Mouse (Mus musculus) cortical plate, adult 2 months (tissue): ENCODE data around the gene Anapc7. TPM values are rescaled to one million over a fixed set of nuclear protein-coding genes. Genes with fewer than 3 reads are reported as not detected.

Experiments used
- H3K27ac ChIP-seq: fragments of 200-500 bp; 2 replicates; pipeline ENCODE4 v1.5.1; 2012; ENCODE audit warnings: low read length, control low read depth, inconsistent platforms; ENCODE audit not compliant: insufficient read depth
- H3K4me1 ChIP-seq: fragments of 200-500 bp; 2 replicates; pipeline ENCODE4 v1.6.1; 2011; ENCODE audit warnings: low read length; ENCODE audit not compliant: control insufficient read depth, insufficient read depth
- H3K4me3 ChIP-seq: fragments of 200-500 bp; 2 replicates; pipeline ENCODE4 v1.5.1; 2011; ENCODE audit warnings: mild to moderate bottlenecking, low read length, control low read depth; ENCODE audit not compliant: insufficient read depth
- CTCF ChIP-seq: fragments of 200-500 bp; IDR thresholded peaks from 2 replicates; pipeline ENCODE4 v1.5.1; 2011; ENCODE audit warnings: mild to moderate bottlenecking, control low read depth, low read length; ENCODE audit not compliant: insufficient read depth; ENCODE audit errors: extremely low read depth
- POLR2A ChIP-seq: fragments of 200-500 bp; IDR thresholded peaks from 2 replicates; pipeline ENCODE4 v1.6.1; 2011; ENCODE audit warnings: mild to moderate bottlenecking, low read length, control low read depth; ENCODE audit not compliant: insufficient read depth; ENCODE audit errors: extremely low read depth
- polyA plus RNA-seq: library from polyadenylated mRNA; depleted of rRNA; stranded (reverse); fragments of >200 nt; gene quantifications from 2 replicates; pipeline ENCODE4 v1.2.3, GENCODE M21; 2012; rRNA removed

Anapc7 gene
- polyA plus RNA-seq, result 34.1 and 38.7 TPM in 2 replicates

DNA sequence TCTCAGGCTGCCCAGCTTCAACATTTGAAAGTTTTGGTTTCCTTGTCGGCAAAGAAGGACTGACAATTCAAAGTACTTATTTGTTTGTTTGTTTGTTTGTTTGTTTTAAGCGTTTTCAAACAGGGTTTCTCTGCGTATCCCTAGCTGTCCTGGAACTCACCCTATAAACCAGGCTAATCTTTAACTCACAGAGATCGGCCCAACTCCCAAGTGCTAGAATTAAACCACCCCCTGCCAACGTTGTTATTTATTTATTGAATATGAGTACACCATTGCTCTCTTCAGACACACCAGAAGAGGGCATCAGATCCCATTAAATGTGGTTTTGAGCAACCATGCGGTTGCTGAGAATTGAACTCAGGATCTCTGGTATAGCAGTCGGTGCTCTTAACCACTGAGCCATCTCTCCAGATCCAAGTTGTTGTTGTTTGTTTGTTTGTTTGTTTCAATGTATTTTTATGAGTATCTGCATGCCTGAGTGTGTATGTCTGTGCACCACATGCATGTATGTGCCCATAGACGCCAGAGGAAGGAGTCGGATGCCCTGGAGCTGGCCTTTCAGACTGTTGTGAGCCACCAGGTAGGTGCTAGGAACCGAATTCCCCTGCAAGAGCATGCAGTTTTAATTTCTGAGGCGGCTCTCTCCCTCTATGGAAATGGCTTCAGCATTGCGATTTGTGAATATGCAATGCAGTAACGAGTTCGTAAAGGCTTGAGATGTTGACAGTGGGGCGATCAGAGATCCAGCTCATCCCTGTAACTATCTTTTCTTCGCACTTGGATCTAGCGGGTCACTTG is at the start of gene Anapc7:
TSS of gene Anapc7 (plus strand) at position 423 of the 798 bp plus-strand sequence.
- H3K4me1 ChIP-seq, result peaks cover 2% of the 10 kb centered on the region; the same call in 1 of the 2 replicates
- H3K4me3 ChIP-seq, result peak within 1 kb of the TSS; percentile 70
- H3K27ac ChIP-seq, result 0 out of 2 replicates have a peak within 1 kb of the TSS, but pooled peaks have one; percentile 26
- TF ChIP-seq POLR2A (no peak), CTCF (no peak)

DNA sequence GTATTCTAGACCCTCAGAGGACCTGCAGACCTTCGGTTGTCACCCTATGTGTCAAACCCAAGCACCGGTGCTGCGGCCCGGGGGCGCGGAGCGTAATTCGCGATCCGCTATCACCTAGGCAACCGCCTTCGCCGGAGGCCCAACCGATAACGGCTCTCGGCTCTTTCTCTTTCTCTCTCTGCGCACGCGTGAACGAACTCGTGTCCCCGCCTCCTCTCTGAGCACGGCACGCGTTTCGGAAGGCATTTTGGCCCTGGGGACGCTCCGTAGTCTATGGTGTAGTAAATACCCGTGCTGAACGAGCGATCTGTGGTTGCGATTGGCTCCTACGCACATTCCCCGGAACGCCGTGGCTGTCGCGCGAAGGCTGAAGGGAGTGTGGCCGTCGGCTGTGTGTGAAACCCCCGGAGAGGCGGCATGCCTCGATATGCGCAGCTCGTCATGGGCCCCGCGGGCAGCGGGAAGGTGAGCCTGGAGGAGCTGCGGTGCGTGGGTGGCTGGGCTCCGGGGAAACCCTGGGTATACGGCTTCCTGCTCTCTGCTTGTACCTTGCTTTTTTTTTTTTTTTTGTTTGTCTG is 49.2 kb upstream of the Anapc7 start, which contains the start of gene Fam216a:
TSS of gene Fam216a (minus strand) at position 173 of the 578 bp plus-strand sequence.
- H3K4me3 ChIP-seq, result peak within 1 kb of the TSS; percentile 75
- H3K4me1 ChIP-seq, result peaks cover 2% of the 10 kb centered on the region; the same call in 1 of the 2 replicates
- peak within 1 kb of the TSS; percentile 75; the same call in 1 of the 2 replicates for H3K27ac ChIP-seq
- TF ChIP-seq POLR2A (peak; percentile 87), CTCF (no peak)

DNA sequence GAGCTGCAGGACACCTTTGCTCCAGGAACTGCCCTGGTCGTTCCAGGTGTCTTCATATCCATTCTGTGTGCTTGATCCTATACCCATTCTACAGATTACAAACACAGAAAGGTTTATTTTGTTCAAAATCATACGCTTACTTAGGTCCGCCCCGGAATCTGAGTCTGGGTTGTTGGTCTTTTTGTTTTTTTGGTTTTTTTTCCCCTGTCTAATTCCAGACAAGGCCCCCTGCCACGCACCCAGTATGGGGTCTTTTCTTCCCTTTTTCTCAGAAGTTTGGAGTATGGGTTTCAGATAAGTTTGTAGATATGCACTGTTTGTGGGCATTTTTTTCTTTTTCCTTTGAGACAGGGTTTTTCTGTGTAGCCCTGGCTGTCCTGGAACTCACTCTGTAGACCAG is 48.6 kb upstream of the Anapc7 start:
- peaks cover 2% of the 10 kb centered on the region; the same call in 1 of the 2 replicates for H3K4me1 ChIP-seq
- TF ChIP-seq CTCF (no peak), POLR2A (no peak)
- no peak overlapping the region for H3K27ac ChIP-seq
- peak overlapping the region; percentile 75 for H3K4me3 ChIP-seq

DNA sequence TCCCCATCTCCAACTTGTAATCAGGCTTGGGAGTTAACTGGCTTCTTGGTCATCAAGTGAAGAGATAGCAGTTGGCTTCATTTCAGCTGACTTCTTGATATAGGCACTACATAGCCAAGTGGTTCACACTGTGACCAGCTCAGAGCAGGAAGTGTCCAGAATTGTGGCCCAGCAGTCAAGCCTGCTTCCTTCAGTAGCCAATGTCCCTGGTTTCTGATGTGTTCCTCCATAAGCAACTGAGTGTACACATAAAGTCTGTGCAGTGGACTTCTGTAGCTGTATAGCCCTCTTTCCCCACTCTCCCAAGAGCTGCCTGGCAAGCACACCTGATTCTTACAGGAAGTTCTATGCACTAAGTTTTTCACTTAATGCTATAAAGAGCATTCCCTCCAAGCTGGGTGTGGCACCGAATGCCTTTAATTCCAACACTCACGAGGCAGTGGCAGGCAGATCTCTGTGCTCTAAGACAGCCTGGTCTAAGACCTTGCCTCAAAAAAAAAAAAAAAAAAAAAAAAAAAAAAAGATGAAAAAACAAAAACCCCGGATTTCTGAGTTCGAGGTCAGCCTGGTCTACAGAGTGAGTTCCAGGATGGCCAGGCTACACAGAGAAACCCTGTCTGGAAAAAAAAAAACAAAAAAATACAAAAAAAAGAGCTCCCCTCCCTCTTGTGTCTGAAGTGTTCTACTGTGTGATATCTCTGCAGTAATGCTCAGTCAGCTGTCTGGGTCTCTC is 44.2 kb upstream of the Anapc7 start:
- Histone ChIP-seq H3K27ac (no peak overlapping the region), H3K4me3 (no peak overlapping the region), H3K4me1 (no peaks in the 10 kb centered on the region)
- TF ChIP-seq POLR2A (no peak), CTCF (no peak)

DNA sequence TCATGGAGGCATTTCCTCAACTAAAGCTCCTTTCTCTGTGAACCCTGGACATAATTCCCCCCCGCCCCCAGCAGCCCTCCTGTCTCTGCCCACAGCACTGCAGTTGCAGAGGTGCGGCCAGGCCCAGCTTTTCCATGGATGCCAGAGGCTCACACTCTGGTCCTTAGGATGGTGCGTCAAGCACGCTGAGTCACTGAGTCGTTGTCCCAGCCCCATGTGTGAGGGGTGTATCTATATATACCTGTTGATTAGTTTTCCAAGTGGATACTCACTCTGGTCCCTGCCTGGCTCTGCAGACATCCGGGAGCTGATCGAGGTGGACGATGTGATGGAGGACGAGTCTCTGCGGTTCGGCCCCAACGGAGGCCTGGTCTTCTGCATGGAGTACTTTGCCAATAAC is 43.3 kb upstream of the Anapc7 start:
- Histone ChIP-seq H3K4me3 (no peak overlapping the region), H3K27ac (no peak overlapping the region), H3K4me1 (no peaks in the 10 kb centered on the region)
- no peak for TF ChIP-seq CTCF
- no peak for TF ChIP-seq POLR2A

DNA sequence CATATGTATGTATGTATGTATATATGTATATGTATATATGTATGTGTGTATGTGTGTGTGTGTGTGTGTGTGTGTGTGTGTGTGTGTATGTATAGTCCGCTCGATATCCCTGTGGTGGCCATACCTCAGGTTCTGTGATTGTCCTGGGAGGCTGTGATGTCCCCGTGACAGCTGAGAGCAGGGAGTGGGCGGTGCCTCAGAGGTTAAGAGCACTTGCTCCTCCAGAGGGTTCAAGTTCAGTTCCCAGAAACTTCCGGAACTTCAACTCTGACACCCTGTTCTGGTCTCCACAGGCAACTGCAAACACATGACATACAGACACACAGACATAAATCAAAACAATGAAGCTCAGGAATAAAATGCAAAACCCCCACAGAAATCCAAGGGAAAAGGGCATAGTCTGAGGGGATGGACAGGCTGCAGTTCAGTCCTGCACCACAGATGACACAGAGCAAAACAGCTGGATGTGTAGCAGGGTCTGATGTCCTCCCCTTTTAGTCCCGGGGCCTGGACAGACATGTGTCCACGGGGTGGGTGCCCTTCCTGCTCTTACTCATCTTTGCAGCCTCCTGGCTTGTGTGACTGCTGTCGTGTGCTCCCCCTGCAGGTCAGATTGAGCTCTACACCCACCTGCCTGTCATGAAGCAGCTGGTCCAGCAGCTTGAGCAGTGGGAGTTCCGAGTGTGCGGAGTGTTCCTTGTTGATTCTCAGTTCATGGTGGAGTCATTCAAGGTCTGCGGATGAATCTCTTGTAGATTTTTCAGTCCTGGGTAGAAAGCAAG is 41.9 kb upstream of the Anapc7 start:
- peak; percentile 93 for TF ChIP-seq CTCF
- no peak for TF ChIP-seq POLR2A
- Histone ChIP-seq H3K4me1 (no peaks in the 10 kb centered on the region), H3K4me3 (no peak overlapping the region), H3K27ac (no peak overlapping the region)

DNA sequence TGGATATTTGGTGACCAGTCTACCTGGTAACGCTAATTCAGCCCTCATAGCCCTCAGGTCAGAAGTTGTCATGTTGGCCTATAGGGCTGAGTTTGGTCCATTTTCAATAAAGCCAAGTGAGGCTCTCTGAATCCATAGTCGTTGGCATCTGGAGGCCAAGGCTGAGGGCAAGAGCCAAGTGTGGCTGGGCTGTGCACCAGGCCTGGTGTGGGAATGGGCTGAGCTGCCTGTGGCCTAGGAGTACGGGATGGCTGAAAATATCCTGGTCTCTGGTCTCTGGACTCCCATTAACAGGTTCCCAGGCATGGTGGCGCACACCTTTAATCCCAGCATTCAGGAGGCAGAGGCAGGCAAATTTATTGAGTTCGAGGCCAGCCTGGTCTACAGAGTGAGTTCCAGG is 31.5 kb upstream of the Anapc7 start:
- TF ChIP-seq CTCF (no peak), POLR2A (no peak)
- H3K4me1 ChIP-seq, result peaks cover 1% of the 10 kb centered on the region; the same call in 1 of the 2 replicates
- no peak overlapping the region for H3K27ac ChIP-seq
- no peak overlapping the region for H3K4me3 ChIP-seq

DNA sequence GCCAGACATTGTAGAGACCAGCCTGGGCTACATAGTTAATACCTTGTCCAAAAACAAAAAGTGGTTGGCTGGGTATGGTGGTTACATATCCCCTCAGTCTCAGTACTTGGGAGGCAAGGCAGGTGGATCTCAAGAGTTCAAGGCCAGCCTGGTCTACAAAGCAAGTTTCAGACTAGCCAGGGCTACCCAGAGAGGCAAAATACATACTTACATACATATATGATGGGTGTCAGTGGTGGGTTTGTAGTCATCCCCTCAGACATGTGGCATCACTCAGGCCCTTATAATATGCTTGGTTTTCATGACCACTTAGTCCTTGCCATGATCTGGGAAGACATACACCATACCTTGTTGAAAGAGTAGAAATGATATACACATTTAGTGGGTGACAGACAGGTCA is 30.8 kb upstream of the Anapc7 start:
- Histone ChIP-seq H3K4me1 (peaks cover 4% of the 10 kb centered on the region; the same call in 1 of the 2 replicates), H3K4me3 (no peak overlapping the region), H3K27ac (no peak overlapping the region)
- TF ChIP-seq CTCF (no peak), POLR2A (no peak)
